Mouse (Mus musculus) megakaryocyte, embryonic 14.5 days (primary cell): ENCODE results near the gene Arl14ep.

Experiments
- FLI1 ChIP-seq: IDR thresholded peaks from 2 replicates; pipeline ENCODE4 v1.6.1; 2012; ENCODE audit warnings: low read length, inconsistent platforms, mixed read lengths
- GATA1 ChIP-seq: IDR thresholded peaks from 3 replicates; pipeline ENCODE4 v1.6.1; 2012; ENCODE audit warnings: mixed read lengths, low read length, inconsistent platforms, borderline replicate concordance

DNA sequence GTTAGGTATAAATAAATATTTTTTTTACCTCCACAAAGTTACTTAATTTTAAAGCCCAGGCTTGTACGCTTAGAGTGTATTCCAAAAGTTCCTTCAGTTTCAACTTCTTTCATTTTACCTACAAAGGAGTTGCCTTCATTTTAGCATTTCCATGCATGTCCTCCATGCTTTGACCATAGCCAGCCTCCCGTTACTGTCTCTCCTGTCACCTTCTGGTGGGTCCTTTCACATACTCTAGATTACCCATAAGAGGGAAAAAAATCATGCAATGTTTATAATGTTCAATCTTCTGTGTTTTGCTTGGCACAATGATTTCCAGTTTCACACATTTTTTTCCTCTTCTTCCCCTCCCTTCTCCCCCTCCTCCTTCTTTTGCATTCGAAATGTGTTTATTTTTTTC, 32.2 kb upstream of the Arl14ep start:
- TF ChIP-seq GATA1 (no peak), FLI1 (no peak)
